Mouse (Mus musculus): ENCODE measurements around the gene Ank3. TPM values are rescaled to one million over a fixed set of nuclear protein-coding genes. Genes with fewer than 3 reads are reported as not detected.

The Ank3 gene
- polyA plus RNA-seq, 1 experiment from 2014 or later: 48.9 TPM

- no peak overlapping the region for H3K4me3 ChIP-seq (ENCODE audit: low read depth, low read length)
- H3K4me1 ChIP-seq (ENCODE audit: control insufficient read depth, insufficient read depth, low read length): peaks cover 6% of the 10 kb centered on the region
- no peak overlapping the region for H3K9ac ChIP-seq (ENCODE audit: low read depth, low read length)
- H3K27ac ChIP-seq (ENCODE audit: low read depth, low read length): no peak overlapping the region
- WGBS (ENCODE audit: insufficient replicate concordance): 92% methylated on average over 10 of the region's 10 CpGs
- H3K4me2 ChIP-seq: no peak overlapping the region
- no peaks in the 10 kb centered on the region for H3K36me3 ChIP-seq (ENCODE audit: control insufficient read depth, insufficient read depth, low read length)
- no peak for ATAC-seq (replicated peaks; ENCODE audit: insufficient number of reproducible peaks, low FRiP score, low TSS enrichment)
- no peaks in the 10 kb centered on the region for H3K27me3 ChIP-seq (ENCODE audit: control insufficient read depth, insufficient read depth, low read length)
- H3K9me3 ChIP-seq (replicated peaks; ENCODE audit: control insufficient read depth, low read length): no peaks in the 10 kb centered on the region
Observed at GRCm38 (mm10) chr10:69543876-69544620, 145.5 kb downstream of the Ank3 start.

- H3K9me3 ChIP-seq (replicated peaks; ENCODE audit: control insufficient read depth, low read length): no peaks in the 10 kb centered on the region
- H3K4me2 ChIP-seq: no peak overlapping the region
- H3K27me3 ChIP-seq (ENCODE audit: control insufficient read depth, insufficient read depth, low read length): no peaks in the 10 kb centered on the region
- no peaks in the 10 kb centered on the region for H3K36me3 ChIP-seq (ENCODE audit: control insufficient read depth, insufficient read depth, low read length)
- no peak overlapping the region for H3K27ac ChIP-seq (ENCODE audit: low read depth, low read length)
- peaks cover 6% of the 10 kb centered on the region for H3K4me1 ChIP-seq (ENCODE audit: control insufficient read depth, insufficient read depth, low read length)
- no peak overlapping the region for H3K9ac ChIP-seq (ENCODE audit: low read depth, low read length)
- ATAC-seq (replicated peaks; ENCODE audit: insufficient number of reproducible peaks, low FRiP score, low TSS enrichment): no peak
- H3K4me3 ChIP-seq (ENCODE audit: low read depth, low read length): no peak overlapping the region
- 76% methylated on average over 7 of the region's 7 CpGs for WGBS (ENCODE audit: insufficient replicate concordance)
Observed at GRCm38 (mm10) chr10:69544653-69545052, 146.1 kb downstream of the Ank3 start.

GRCm38 (mm10) chr10:69545936-69546335, 147.4 kb downstream of the Ank3 start:
- ATAC-seq (replicated peaks; ENCODE audit: insufficient number of reproducible peaks, low FRiP score, low TSS enrichment): no peak
- no peak overlapping the region for H3K4me3 ChIP-seq (ENCODE audit: low read depth, low read length)
- no peak overlapping the region for H3K4me2 ChIP-seq
- no peak overlapping the region for H3K27ac ChIP-seq (ENCODE audit: low read depth, low read length)
- H3K9ac ChIP-seq (ENCODE audit: low read depth, low read length): no peak overlapping the region
- peaks cover 15% of the 10 kb centered on the region for H3K4me1 ChIP-seq (ENCODE audit: control insufficient read depth, insufficient read depth, low read length)
- no peaks in the 10 kb centered on the region for H3K9me3 ChIP-seq (replicated peaks; ENCODE audit: control insufficient read depth, low read length)
- H3K36me3 ChIP-seq (ENCODE audit: control insufficient read depth, insufficient read depth, low read length): no peaks in the 10 kb centered on the region
- H3K27me3 ChIP-seq (ENCODE audit: control insufficient read depth, insufficient read depth, low read length): no peaks in the 10 kb centered on the region
- 90% methylated on average over 3 of the region's 3 CpGs for WGBS (ENCODE audit: insufficient replicate concordance)

GRCm38 (mm10) chr10:69546643-69547042, 148.1 kb downstream of the Ank3 start:
- Histone ChIP-seq H3K4me1 (ENCODE audit: control insufficient read depth, insufficient read depth, low read length) (peaks cover 17% of the 10 kb centered on the region), H3K4me2 (no peak overlapping the region), H3K27ac (ENCODE audit: low read depth, low read length) (no peak overlapping the region), H3K9me3 (replicated peaks; ENCODE audit: control insufficient read depth, low read length) (no peaks in the 10 kb centered on the region), H3K4me3 (ENCODE audit: low read depth, low read length) (no peak overlapping the region), H3K9ac (ENCODE audit: low read depth, low read length) (no peak overlapping the region), H3K27me3 (ENCODE audit: control insufficient read depth, insufficient read depth, low read length) (no peaks in the 10 kb centered on the region), H3K36me3 (ENCODE audit: control insufficient read depth, insufficient read depth, low read length) (no peaks in the 10 kb centered on the region)
- no peak for ATAC-seq (replicated peaks; ENCODE audit: insufficient number of reproducible peaks, low FRiP score, low TSS enrichment)
- WGBS (ENCODE audit: insufficient replicate concordance): 77% methylated on average over 6 of the region's 6 CpGs

- H3K4me3 ChIP-seq (ENCODE audit: low read depth, low read length): no peak overlapping the region
- no peak for ATAC-seq (replicated peaks; ENCODE audit: insufficient number of reproducible peaks, low FRiP score, low TSS enrichment)
- H3K4me2 ChIP-seq: no peak overlapping the region
- H3K9me3 ChIP-seq (replicated peaks; ENCODE audit: control insufficient read depth, low read length): no peaks in the 10 kb centered on the region
- no peaks in the 10 kb centered on the region for H3K36me3 ChIP-seq (ENCODE audit: control insufficient read depth, insufficient read depth, low read length)
- no peak overlapping the region for H3K27ac ChIP-seq (ENCODE audit: low read depth, low read length)
- WGBS (ENCODE audit: insufficient replicate concordance): 73% methylated on average over 3 of the region's 3 CpGs
- peaks cover 17% of the 10 kb centered on the region for H3K4me1 ChIP-seq (ENCODE audit: control insufficient read depth, insufficient read depth, low read length)
- no peaks in the 10 kb centered on the region for H3K27me3 ChIP-seq (ENCODE audit: control insufficient read depth, insufficient read depth, low read length)
- no peak overlapping the region for H3K9ac ChIP-seq (ENCODE audit: low read depth, low read length)
Observed at GRCm38 (mm10) chr10:69548771-69549170, 150.2 kb downstream of the Ank3 start.

GRCm38 (mm10) chr10:69549221-69549620, 150.6 kb downstream of the Ank3 start:
- no peak overlapping the region for H3K9ac ChIP-seq (ENCODE audit: low read depth, low read length)
- H3K4me3 ChIP-seq (ENCODE audit: low read depth, low read length): no peak overlapping the region
- H3K4me2 ChIP-seq: no peak overlapping the region
- peaks cover 17% of the 10 kb centered on the region for H3K4me1 ChIP-seq (ENCODE audit: control insufficient read depth, insufficient read depth, low read length)
- ATAC-seq (replicated peaks; ENCODE audit: insufficient number of reproducible peaks, low FRiP score, low TSS enrichment): no peak
- H3K27me3 ChIP-seq (ENCODE audit: control insufficient read depth, insufficient read depth, low read length): no peaks in the 10 kb centered on the region
- no peaks in the 10 kb centered on the region for H3K36me3 ChIP-seq (ENCODE audit: control insufficient read depth, insufficient read depth, low read length)
- 83% methylated on average over 4 of the region's 4 CpGs for WGBS (ENCODE audit: insufficient replicate concordance)
- H3K9me3 ChIP-seq (replicated peaks; ENCODE audit: control insufficient read depth, low read length): no peaks in the 10 kb centered on the region
- no peak overlapping the region for H3K27ac ChIP-seq (ENCODE audit: low read depth, low read length)

GRCm38 (mm10) chr10:69550824-69551223, 152.3 kb downstream of the Ank3 start:
- no peak overlapping the region for H3K9ac ChIP-seq (ENCODE audit: low read depth, low read length)
- no peaks in the 10 kb centered on the region for H3K9me3 ChIP-seq (replicated peaks; ENCODE audit: control insufficient read depth, low read length)
- no peaks in the 10 kb centered on the region for H3K36me3 ChIP-seq (ENCODE audit: control insufficient read depth, insufficient read depth, low read length)
- ATAC-seq (replicated peaks; ENCODE audit: insufficient number of reproducible peaks, low FRiP score, low TSS enrichment): no peak
- no peak overlapping the region; the same call in 1 of the 2 replicates for H3K4me2 ChIP-seq
- peaks cover 12% of the 10 kb centered on the region for H3K4me1 ChIP-seq (ENCODE audit: control insufficient read depth, insufficient read depth, low read length)
- peak overlapping the region; percentile 46; the same call in 1 of the 2 replicates for H3K27ac ChIP-seq (ENCODE audit: low read depth, low read length)
- no peaks in the 10 kb centered on the region for H3K27me3 ChIP-seq (ENCODE audit: control insufficient read depth, insufficient read depth, low read length)
- 9% methylated on average over 4 of the region's 4 CpGs for WGBS (ENCODE audit: insufficient replicate concordance)
- H3K4me3 ChIP-seq (ENCODE audit: low read depth, low read length): no peak overlapping the region

GRCm38 (mm10) chr10:69553091-69553490, 154.5 kb downstream of the Ank3 start:
- Histone ChIP-seq H3K9me3 (replicated peaks; ENCODE audit: control insufficient read depth, low read length) (no peaks in the 10 kb centered on the region), H3K4me2 (no peak overlapping the region), H3K9ac (ENCODE audit: low read depth, low read length) (no peak overlapping the region), H3K4me1 (ENCODE audit: control insufficient read depth, insufficient read depth, low read length) (peaks cover 11% of the 10 kb centered on the region), H3K27me3 (ENCODE audit: control insufficient read depth, insufficient read depth, low read length) (no peaks in the 10 kb centered on the region), H3K36me3 (ENCODE audit: control insufficient read depth, insufficient read depth, low read length) (no peaks in the 10 kb centered on the region), H3K27ac (ENCODE audit: low read depth, low read length) (no peak overlapping the region), H3K4me3 (ENCODE audit: low read depth, low read length) (no peak overlapping the region)
- ATAC-seq (replicated peaks; ENCODE audit: insufficient number of reproducible peaks, low FRiP score, low TSS enrichment): no peak
- WGBS (ENCODE audit: insufficient replicate concordance): 38% methylated on average over 1 of the region's 1 CpGs

GRCm38 (mm10) chr10:69555592-69555991, 157.0 kb downstream of the Ank3 start:
- no peak overlapping the region for H3K27ac ChIP-seq (ENCODE audit: low read depth, low read length)
- ATAC-seq (replicated peaks; ENCODE audit: insufficient number of reproducible peaks, low FRiP score, low TSS enrichment): no peak
- H3K4me1 ChIP-seq (ENCODE audit: control insufficient read depth, insufficient read depth, low read length): peaks cover 6% of the 10 kb centered on the region
- WGBS (ENCODE audit: insufficient replicate concordance): 86% methylated on average over 4 of the region's 4 CpGs
- H3K9me3 ChIP-seq (replicated peaks; ENCODE audit: control insufficient read depth, low read length): no peaks in the 10 kb centered on the region
- no peak overlapping the region for H3K4me2 ChIP-seq
- no peaks in the 10 kb centered on the region for H3K27me3 ChIP-seq (ENCODE audit: control insufficient read depth, insufficient read depth, low read length)
- no peak overlapping the region for H3K9ac ChIP-seq (ENCODE audit: low read depth, low read length)
- no peaks in the 10 kb centered on the region for H3K36me3 ChIP-seq (ENCODE audit: control insufficient read depth, insufficient read depth, low read length)
- H3K4me3 ChIP-seq (ENCODE audit: low read depth, low read length): no peak overlapping the region
